11 mouse cellular contexts compared by ENCODE assay signal in genomic region chr1:23397623-23398022, GRCm38 (mm10). TPM values are rescaled to one million over a fixed set of nuclear protein-coding genes. Genes with fewer than 3 reads are reported as not detected.
A peak's percentile ranks its signal among the peaks of the same experiment; 100 is the strongest.
DNase-seq lines count a peak whose midpoint lies in the region; ATAC-seq and TF ChIP-seq lines count a peak whose summit lies in the region.
"Had no signal": no experiment of that assay in that cellular context is flagged by ENCODE, and none has a peak within 500 bp of the region (broad histone marks: within the 10 kb centered on the region; RNA-seq: fewer than 3 reads in every experiment).

Gene Ogfrl1, minus strand, starts transcription at chr1:23397772.

- no peak within 1 kb of the TSS for H3K4me2 ChIP-seq in hindbrain, embryonic 13.5 days
- no peak within 1 kb of the TSS for H3K4me2 ChIP-seq in hindbrain, embryonic 16.5 days (ENCODE audit: low read length)
- H3K4me2 ChIP-seq in liver, embryonic 16.5 days (ENCODE audit: low read depth, low read length) = peak within 1 kb of the TSS; percentile 27; the same call in 1 of the 2 replicates
- H3K4me2 ChIP-seq: heart, embryonic 15.5 days had no signal

- no peak within 1 kb of the TSS for H3K27ac ChIP-seq in hindbrain, embryonic 13.5 days
- H3K27ac ChIP-seq in hindbrain, embryonic 16.5 days (ENCODE audit: low read depth, low read length) = no peak within 1 kb of the TSS
- no peak within 1 kb of the TSS for H3K27ac ChIP-seq in liver, embryonic 16.5 days (ENCODE audit: low read length)
- H3K27ac ChIP-seq: heart, embryonic 15.5 days had no signal

- no peak for TF ChIP-seq POLR2A in brain, embryonic 14.5 days (IDR thresholded peaks at IDR 0.05; ENCODE audit: borderline replicate concordance, extremely low read depth, insufficient read depth, insufficient read length, poor library complexity, severe bottlenecking)

- H3K9me3 ChIP-seq in hindbrain, embryonic 13.5 days = no peaks in the 10 kb centered on the region
- H3K9me3 ChIP-seq in hindbrain, embryonic 16.5 days (ENCODE audit: control insufficient read depth, low read length) = no peaks in the 10 kb centered on the region
- no peaks in the 10 kb centered on the region for H3K9me3 ChIP-seq in liver, embryonic 16.5 days (replicated peaks; ENCODE audit: control insufficient read depth, low read length)
- H3K9me3 ChIP-seq: heart, embryonic 15.5 days had no signal

- DNase-seq in brain, embryonic 14.5 days (ENCODE audit: low read depth) = no peak
- peak in 1 of 2 experiments; percentile 18 for DNase-seq in heart, postnatal 10 days
- DNase-seq in gastrocnemius, adult 8-10 months (ENCODE audit: low spot score in 2 of 2) = no peak
- DNase-seq in cerebellum, postnatal 4 days (ENCODE audit: low spot score in 2 of 2) = no peak
- no peak for DNase-seq in spleen, adult 12 weeks (ENCODE audit: low spot score)
- DNase-seq: thymus, adult 18-20 months had no signal

- no peak for ATAC-seq in hindbrain, embryonic 13.5 days (ENCODE audit: low FRiP score)
- ATAC-seq in hindbrain, embryonic 16.5 days = no peak
- no peak for ATAC-seq in liver, embryonic 16.5 days (ENCODE audit: low read depth)

- no peaks in the 10 kb centered on the region for H3K4me1 ChIP-seq in hindbrain, embryonic 13.5 days (replicated peaks)
- H3K4me1 ChIP-seq in hindbrain, embryonic 16.5 days (ENCODE audit: control insufficient read depth, insufficient read depth, low read depth, low read length) = no peaks in the 10 kb centered on the region
- peaks cover 10% of the 10 kb centered on the region for H3K4me1 ChIP-seq in liver, embryonic 16.5 days (ENCODE audit: control insufficient read depth, low read depth, low read length)

- 88% methylated on average over 4 of the region's 4 CpGs for WGBS in hindbrain, embryonic 13.5 days
- WGBS in hindbrain, embryonic 16.5 days = 90% methylated on average over 4 of the region's 4 CpGs
- 30% methylated on average over 4 of the region's 4 CpGs for WGBS in liver, embryonic 16.5 days (ENCODE audit: insufficient replicate concordance)

- H3K36me3 ChIP-seq in hindbrain, embryonic 13.5 days = no peaks in the 10 kb centered on the region
- H3K36me3 ChIP-seq in hindbrain, embryonic 16.5 days (ENCODE audit: control insufficient read depth, insufficient read depth, low read length) = no peaks in the 10 kb centered on the region
- no peaks in the 10 kb centered on the region for H3K36me3 ChIP-seq in liver, embryonic 16.5 days (ENCODE audit: control insufficient read depth, insufficient read depth)
- H3K36me3 ChIP-seq: heart, embryonic 15.5 days had no signal

- no peaks in the 10 kb centered on the region for H3K27me3 ChIP-seq in hindbrain, embryonic 13.5 days
- H3K27me3 ChIP-seq in hindbrain, embryonic 16.5 days (replicated peaks; ENCODE audit: control insufficient read depth, insufficient read depth, low read length) = no peaks in the 10 kb centered on the region
- H3K27me3 ChIP-seq in liver, embryonic 16.5 days (ENCODE audit: control insufficient read depth, insufficient read depth, low read depth, low read length) = no peaks in the 10 kb centered on the region
- H3K27me3 ChIP-seq: heart, embryonic 15.5 days had no signal

- no peak for TF ChIP-seq CTCF in brain, embryonic 14.5 days (IDR thresholded peaks at IDR 0.05; ENCODE audit: borderline replicate concordance, extremely low read depth, insufficient read depth, insufficient read length)

- no peak within 1 kb of the TSS for H3K4me3 ChIP-seq in hindbrain, embryonic 13.5 days
- H3K4me3 ChIP-seq in hindbrain, embryonic 16.5 days (ENCODE audit: low read length) = no peak within 1 kb of the TSS
- no peak within 1 kb of the TSS for H3K4me3 ChIP-seq in liver, embryonic 16.5 days (ENCODE audit: low read depth, low read length)
- H3K4me3 ChIP-seq: heart, embryonic 15.5 days; myocyte had no signal

- intact Hi-C loops in heart, postnatal 10 days (cut with DNase I) = no loop called here

- H3K9ac ChIP-seq in hindbrain, embryonic 13.5 days = no peak within 1 kb of the TSS
- H3K9ac ChIP-seq in hindbrain, embryonic 16.5 days (ENCODE audit: low read depth, low read length) = no peak within 1 kb of the TSS
- H3K9ac ChIP-seq in liver, embryonic 16.5 days (ENCODE audit: low read depth, low read length) = no peak within 1 kb of the TSS
- H3K9ac ChIP-seq: heart, embryonic 15.5 days had no signal

RNA-seq across cellular contexts. Expression of gene Ogfrl1, which starts in this region (rescaled TPM):
- polyA plus RNA-seq in hindbrain, embryonic 13.5 days (2015; fragmentation: Nextera tagmentation; extraction: Ambion mirVana) = 11.4 and 13.9 TPM in 2 replicates
- 9.0 and 9.4 TPM in 2 replicates for polyA plus RNA-seq in hindbrain, embryonic 16.5 days (2015; fragmentation: Nextera tagmentation; extraction: Ambion mirVana)
- polyA plus RNA-seq in brain, embryonic 14.5 days (2012; rRNA removed) = 13.8 and 14.9 TPM in 2 replicates
- 10 to 100 TPM; 13.5 to 13.8 TPM for total RNA-seq in heart, postnatal 10 days (2021)
- 6.8 and 7.3 TPM in 2 replicates for polyA plus RNA-seq in liver, embryonic 16.5 days (2015; fragmentation: Nextera tagmentation; extraction: Ambion mirVana)
- 1 to 10 TPM; 4.6 to 8.3 (median 6.8) TPM for total RNA-seq in gastrocnemius, adult 8-10 months (2022)
